Mouse (Mus musculus) lung, postnatal 4 days (tissue): ENCODE measurements at regions not wholly inside any gene's neighbourhood (a gene's known extent, or its start where the extent isn't known, plus 50 kb on each side); places are given as distances from the start of the nearest gene placed in this dataset.
A peak's percentile ranks its signal among the peaks of the same experiment; 100 is the strongest.

ENCODE experiments used
- DNase-seq, 2 experiments: peaks; one replicate each; pipeline ENCODE4 v3.0.0; 2021

DNA sequence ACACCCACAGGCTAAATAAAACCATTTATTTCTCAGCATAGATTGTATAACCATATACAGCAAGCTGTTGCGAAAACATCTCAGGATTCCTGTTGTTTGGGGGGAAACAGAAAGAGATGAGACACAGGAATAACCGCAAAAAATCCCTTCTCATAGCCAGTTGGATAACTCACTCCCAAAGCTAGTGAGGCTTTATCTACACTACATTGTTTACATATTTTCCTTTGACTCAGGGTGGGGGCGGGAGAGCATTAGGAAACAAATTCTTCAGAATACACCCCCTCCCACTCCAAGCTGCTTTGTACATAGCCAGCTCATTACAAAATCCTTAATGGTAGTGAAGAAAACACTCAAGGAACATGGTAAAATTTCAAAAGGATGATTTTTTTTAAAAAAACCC lies 170.1 kb upstream of the Adamts9 start:
- DNase-seq: no peak

DNA sequence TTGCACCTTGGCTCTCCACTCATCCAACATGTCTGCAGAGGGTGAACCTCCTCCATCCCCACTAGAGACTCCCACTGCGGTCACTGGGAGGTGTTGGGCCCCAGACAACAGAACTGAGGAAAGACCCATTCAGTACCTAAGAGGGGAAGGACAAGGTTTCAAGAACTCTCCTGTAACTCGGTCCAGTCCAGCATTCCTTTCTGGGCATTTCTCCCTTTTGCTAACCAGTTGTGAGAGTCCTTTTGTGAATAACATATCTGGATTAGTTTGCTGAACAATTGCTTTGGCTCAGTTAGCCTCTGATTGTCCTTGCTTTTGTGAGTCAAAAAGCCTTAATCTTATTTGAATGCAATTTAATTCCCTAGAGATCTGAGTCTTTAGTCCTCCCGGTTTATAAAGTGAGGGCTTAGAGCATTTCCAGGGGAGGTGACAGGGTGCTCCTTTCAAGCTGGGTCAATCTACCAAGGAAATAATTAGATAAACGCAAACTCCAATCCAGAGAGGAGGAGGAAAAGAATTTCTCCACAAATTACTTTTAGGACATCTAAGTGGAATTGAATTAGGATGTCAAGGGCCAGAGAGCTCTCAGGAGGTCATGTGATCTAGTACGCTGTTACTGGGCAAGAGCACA lies 151.6 kb upstream of the Adamts9 start:
- no peak for DNase-seq

DNA sequence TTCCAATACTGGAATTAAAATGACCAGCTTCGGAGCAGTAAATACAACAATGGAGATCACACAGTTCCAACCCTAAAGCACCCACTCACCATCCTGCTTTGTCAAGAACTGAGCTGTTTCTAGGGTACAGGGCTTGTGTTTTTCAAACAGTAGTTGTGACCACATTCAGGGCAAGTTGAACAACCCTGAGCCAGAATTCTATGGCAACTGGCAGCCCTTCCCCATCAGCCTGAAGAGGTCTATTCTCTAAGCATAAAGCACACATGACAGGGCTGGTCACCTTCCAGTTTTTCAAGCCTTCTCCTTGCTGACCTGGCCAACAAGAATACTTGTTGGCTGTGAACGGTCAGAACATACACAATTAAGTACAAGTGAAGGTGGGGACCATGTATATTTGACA lies 150.5 kb upstream of the Adamts9 start:
- DNase-seq: no peak

DNA sequence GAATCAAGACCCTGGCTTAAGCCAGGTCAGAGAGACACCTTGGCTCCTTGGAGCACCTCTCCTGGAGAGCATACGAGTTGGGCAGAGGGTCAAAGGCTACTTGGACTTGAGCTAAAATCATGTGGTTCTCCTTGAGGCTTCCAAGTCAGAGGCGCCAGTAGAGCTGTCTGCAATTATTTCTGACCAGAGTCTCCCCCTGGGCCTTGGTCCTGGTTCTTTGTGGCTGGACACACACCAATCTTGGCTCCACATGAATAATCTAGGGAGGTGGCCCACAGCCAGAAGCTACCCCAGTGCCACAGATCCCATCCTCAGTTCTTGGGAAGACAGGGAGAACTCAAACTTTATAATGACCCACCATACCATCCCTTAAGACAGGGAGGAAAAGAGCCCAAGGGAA lies 144.0 kb upstream of the Adamts9 start:
- DNase-seq: no peak

DNA sequence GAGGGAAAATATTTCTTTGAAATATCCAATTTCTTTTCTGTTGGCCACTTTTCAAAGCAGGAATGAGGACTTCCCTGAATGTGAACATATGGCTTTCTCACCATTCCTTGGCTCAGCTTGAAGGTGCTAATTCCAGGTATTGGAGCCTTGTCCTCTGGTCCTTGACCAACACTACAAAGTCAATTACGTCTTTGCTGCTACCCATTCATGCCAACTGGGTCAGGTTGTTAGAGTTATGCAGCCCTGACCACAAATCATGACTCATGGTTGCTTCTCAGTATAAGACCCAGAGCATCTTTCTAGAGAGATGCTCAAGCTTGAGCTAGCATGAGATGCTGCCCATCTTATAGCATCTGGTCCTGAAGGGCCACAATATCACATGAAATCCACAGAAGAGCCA lies 141.0 kb upstream of the Adamts9 start:
- DNase-seq: no peak

DNA sequence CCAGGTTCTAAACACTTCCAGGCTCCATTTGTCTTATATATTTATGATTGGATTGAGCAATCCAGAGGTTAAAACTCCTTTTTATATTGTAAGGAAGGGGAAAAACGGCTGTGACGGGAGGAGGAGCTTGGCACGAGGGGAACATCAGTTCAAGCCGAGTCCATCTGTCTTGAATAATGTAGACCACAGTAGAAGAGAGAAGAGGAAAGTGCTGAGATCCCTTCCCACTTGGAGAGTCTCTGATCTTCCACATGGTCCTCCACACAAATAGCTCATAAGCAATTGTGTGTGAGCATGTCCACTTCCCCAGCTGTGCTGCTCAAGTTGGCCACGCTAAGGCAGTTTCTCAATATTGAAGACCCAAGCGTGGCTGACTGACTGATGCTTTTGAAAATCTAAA lies 140.4 kb upstream of the Adamts9 start:
- no peak for DNase-seq

DNA sequence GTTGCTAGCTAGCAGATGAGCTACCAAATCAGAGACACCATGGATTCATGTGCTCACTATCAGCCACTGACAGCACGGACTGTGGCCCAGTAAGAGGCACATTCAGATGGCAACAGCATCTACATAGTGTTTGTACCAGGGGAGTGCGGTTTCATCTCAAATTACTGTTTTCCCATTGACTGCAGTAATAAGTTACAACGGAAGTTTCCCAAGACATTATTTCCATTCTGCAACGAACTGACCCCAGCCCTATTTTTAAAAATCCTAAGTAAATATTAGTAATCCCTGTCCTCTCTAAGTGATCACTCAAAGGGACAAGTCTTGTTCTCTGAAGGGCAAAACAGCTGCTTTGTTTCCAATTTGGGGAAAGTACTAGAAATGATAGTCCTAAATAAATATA lies 138.9 kb upstream of the Adamts9 start:
- no peak for DNase-seq

DNA sequence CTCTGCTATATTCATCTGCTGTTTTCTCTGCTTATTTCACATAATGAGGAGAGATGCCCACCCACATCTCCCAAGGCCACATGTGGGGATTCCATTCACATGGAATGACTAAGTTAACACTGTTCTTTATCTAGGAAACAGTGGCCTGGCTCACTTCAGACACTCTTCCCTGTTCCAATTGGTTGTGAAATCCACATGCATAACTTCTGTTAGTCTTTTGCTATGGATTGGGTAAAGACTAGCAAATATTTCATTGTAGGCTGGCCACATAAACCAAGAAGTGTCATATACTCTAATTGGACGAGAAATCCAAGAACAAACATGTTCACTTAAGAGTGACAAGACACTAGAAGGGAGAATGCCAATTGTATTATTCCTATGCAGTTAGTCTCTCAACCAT lies 133.4 kb upstream of the Adamts9 start:
- DNase-seq: no peak

DNA sequence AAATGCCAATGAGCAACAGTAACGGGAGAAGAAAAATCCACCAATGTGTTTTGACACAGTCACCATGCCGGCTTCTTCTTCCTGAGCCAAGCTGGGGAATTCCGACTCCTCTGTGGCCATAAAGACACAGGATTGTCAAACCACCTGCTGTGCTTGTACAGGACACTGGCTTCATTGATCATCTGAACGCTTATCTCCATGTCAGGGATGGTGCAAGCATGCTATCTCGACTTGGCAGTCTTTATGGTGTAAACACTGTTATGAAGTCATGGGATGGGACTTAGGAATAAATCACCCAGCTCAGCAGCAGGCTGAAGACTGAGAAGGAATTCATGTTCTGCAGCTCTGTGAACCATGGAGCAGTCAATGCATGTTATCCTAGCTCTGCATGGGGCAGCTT lies 132.6 kb upstream of the Adamts9 start:
- no peak for DNase-seq

DNA sequence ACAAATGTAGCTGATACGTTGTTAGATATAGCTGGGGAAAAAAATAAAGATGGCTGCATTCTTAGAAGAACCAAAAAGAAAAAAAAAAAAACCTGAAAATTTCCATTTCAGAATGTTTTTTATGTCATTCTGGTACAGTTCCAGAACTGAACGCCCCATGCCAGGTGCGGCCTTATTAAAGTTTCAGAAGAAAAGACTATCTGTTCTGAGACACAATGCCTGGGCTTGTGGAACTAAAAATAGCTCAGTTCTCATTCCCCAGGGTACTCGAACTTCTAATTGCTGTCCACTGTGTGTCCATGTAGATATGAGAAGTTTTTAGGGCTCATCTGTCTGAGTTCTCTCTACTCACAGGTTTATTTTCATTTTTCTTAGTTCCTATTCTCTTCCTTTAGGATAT lies 131.7 kb upstream of the Adamts9 start:
- DNase-seq: no peak

DNA sequence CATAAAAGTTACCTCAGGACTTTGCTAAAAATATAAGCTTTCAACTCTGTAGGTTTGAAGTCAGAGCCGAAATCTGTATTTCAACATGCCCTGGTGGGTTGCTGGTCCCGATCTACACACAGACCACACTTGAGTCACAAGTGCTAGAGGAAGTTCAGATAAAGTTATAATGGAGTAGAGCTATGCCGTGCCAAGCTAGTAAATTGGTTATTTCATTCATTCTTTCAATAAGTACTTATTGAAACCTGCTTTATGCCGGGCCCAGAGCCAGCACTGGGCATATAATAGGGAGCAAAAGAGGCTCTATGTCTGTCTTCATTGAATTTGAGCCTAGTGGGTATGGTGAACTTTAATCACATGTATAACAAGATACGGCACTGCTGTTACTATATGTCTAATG lies 127.6 kb upstream of the Adamts9 start:
- DNase-seq: no peak

DNA sequence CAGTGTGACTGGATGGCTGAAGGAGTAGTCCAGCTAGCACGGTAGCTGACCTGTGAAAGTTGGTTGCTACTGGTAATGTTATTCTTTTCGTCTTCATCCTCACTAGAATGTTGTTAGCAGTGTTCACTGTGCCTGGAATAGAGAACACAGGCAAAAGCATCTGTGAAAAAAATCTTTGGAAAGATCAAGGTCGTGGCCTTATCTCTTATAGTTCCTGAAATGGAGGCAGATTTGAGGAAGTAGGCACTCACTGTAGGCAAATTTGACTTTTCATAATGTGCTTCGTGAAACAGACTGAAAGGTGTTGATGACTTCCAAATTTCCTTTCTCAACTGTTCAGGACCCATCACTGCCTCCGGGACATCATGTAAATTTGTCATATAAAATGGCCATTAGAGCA lies 124.5 kb upstream of the Adamts9 start:
- no peak for DNase-seq

DNA sequence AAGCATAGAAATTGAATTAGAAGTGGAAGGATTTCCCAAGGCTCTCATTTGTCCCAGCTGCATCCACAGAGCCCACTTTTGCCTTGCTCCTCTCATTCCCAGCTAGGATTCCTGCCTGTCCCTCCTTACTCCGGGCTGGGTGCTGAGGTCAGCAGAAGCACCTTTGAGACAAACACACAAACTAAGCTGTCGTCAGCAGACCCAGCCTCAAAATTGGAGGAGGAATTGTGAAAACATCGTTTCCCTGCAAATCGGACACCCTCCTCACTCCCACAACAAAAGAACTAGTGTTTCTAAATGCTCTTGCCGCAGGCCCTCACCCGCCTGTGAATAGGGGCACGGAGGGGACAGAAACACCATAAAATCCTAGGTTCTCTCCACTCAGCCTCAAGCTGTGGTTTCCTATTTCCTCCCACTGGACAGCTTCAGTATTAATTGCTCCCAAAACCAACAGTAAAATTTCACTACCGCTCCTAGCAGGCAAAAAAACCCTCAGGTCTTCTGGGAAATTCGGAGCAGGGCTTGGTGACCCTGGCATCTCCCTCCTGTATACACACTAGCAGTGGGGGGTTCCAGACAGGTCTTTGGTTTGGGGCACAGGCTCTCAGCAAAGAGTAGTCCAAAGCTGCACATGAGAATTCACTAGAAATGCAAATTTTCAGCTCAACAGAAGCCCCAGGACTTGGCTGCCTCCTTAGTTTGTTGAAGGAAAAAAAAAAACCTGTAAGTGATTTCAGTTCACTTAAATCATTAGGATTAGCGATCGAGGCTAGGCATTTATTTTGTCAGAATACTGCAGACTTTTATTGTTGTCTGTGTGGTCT lies 123.5 kb upstream of the Adamts9 start:
- DNase-seq: no peak

DNA sequence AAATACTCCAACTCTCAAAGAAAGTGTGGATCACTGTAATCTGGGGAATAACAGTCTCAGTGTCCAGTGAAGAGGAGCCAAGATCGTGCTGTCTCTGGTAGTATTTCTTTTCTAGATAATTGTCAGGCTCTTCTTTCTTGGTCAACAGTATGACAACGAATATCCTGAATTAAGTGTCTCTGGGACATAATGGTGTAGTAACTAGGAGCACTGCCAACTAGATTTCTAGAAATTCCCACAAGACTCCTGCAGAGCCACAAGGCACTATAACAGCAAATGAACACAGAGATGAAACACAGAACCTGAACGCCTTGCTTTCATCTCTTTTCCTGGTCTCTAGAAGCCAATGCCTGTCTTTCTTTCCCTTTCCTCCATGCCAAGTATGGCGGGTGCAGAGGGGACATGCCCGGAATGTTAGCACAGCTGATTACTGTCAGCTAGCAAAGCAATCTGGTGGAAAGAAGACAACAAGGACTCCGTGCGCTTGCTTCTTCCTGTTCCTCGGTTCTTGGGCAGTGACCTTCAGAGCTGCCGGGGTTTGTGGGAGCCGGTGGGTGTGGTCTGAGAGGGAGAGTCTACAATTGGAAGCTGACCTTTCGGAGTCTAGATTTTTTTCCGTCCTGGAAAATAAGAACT lies 122.7 kb upstream of the Adamts9 start:
- peak; percentile 50 to 79 for DNase-seq

DNA sequence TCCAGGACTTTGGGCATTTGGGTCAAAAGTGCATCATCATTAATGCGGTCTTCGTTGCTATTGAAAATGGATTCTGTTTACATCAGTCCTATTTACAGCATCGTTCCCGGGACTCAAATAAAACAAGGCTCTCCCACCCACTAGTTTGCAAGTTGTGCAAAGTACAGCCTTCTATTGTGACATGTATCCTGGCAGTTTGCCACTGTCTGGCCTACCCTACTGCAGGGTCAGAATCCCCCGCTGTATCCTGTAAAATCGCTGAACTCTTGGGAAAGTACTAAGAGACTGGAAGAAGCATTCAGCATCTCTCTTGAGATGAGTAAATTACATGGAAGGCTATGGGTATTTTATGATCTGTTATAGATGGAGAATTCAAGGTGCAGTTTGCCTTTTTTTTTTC lies 122.1 kb upstream of the Adamts9 start:
- peak; percentile 52 to 54 for DNase-seq

DNA sequence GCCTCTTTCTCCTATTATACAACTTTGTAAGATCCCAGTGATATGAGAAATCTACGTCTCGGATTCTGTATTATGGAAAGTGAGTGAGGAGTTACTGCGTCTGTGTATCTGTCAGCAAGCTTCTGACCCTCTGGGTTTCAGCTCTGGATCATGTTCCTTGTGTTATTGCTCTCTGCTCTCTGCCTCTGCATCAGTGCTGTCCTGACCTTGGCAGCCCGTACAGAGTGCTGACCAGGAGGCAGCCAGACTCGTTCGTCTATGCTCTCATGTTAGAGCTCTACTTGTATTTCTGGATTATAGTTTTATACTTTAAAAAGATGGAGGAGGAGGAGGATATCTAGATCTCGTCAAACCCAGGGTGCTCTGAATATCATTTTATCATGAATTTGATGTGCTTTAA lies 121.1 kb upstream of the Adamts9 start:
- no peak for DNase-seq

DNA sequence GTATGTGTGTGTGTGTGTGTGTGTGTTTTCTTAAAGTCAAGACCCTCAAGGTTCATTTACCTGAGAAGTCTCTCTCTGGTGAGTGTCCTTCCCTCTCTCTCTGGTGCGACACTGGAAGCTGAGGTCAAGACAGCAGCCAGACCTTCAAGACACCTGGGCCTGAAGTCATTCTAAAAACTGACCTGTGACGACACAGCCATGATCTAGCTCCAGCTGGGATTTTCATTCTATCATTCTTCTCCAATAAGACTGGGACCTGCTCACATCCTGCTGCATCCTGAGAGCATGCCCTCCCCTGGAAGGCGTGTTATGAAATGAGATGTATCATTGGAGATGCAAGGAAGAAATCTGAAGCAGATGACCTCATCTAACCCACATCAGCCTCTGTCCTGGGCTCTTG lies 118.4 kb upstream of the Adamts9 start:
- no peak for DNase-seq

DNA sequence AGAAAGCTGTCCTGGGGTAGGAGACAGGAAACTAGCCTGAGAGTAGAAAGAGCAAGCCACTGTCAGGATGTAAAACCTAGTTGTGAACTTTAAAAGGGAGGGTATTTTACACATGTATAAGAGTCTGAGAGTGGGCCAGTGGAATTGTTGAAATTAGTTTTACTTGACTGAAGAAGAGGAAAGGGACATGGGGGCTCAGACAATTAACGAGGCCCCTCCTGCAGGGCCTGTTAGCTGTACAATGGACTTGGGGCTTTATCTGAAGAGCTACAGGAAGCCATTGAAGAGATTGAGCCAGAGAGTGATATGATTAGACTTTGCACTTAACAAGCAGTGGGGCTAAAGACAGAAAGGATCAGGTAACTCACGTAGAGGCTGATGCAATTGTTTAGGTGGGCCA lies 102.2 kb upstream of the Adamts9 start:
- no peak for DNase-seq

DNA sequence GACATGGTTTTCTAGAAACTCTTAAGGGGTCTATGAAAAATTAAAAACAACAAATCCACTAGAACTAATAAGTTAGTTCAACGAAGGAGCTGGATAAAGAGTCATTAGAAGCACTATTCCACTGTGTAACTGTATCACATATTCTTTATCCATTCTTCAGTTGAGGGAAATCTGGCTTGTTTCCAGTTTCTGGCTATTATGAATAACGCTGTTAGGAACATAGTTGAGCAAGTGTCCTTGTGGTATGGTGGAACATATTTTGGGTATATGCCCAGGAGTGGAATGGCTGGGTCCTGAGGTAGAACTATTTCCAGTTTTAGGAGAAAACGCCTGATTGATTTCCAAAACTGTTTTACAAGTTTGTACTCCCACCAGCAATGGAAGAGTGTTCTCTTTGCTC lies 97.7 kb upstream of the Adamts9 start:
- no peak for DNase-seq

DNA sequence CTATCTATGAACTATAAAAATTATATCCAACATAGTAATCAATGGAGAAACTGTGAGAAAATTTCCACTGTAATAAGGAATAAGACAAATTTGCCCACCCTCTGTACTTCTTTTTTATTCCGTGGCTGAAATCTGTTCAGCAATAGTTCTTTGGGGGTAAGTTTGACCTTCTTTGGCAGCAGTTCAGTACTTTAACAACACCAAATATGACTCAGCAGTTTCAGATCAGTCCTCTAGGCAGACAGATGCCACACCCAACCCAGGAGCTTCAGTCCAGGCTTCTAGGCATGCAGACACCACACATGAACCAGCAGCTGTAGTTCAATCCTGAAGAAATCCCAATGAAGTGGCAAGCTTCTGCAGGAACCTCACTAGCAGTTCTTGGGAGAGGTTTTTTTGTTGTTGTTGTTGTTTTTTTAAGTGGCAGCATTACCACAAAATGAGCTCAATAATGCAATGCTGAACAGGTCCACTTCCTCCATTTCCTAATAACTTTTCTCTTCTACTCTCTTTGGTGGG lies 88.6 kb upstream of the Adamts9 start:
- DNase-seq: no peak

DNA sequence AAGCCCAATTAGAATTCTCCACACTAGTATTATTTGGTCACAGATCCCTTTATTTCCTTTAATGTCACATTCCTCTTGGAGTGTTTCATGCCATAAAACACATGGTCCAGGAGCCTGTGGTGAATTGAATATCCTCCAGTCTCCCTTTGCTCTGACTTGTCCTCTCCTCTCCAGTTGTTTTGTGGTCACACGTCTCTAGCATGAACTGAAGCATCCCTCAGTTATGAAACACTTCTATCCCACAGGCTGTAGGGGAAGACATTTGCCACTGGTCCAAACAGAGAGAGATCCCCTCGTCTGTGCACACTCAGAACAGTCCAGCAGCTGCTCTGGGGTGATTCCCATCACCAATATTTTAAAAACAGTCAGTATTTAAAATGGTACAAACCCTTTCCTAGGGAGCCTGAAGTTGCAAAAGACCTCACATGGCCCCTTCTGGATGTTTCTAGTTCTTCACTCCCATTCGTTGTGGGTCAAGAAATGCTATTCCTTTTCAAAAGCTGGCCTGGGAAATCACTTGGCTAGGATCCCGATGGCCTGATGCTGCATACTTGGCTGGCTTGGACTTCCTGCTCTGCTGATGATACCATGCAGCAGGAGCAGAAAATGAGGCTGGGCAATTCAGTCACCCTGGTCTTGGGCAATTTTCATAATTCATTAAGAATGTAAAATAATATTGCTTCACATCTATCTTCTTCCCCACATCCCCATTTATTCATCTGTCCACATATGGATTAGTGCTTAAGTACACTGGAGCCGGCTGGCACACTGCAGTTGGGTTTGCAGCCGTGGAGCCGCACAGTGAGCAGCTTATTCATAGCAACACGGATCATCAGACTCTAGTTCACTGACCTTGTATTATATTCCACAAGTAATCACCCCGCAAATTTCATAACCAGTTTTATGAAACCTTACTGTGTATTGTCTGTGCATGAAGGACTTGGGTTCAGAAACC lies 83.1 kb upstream of the Adamts9 start:
- peak; percentile 74 to 86 for DNase-seq

DNA sequence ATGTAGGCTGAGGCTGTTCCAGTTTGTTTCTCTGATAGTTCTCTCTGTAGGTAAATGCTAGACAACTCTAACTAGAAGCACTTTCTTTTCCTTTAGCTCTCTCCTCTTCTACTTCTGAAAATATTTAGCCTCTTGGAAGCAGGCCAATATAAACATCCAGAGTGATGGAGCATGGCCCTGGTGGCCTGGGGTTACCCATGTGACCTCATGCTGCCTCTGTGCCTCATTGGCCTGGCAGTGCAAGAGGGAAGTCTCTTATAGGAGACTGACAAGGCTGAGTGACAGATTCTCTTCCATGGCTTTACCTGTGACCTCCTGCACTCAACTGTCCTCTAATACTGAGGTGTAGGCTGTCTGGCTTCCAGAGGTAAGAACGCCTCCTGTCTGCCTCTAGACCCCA lies 71.2 kb upstream of the Adamts9 start:
- DNase-seq: peak; percentile 29 to 70

DNA sequence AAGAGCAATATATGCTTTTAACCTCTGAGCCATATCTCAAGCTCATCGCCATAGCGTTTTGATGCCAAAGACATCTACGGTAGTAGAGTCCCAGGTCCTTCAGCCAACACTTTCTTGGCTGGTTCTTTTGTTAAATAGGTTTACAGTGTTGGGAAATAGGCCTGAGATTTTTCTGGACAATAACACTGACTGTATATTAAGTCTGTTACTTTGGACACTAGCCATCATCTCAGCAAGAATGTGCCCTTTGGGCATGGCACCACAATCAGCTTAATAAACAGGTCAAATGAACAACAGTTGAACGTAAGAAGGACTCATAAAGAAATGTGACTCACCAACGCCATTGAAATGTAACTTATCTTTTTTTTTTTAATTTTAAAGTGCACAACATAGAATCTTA lies 68.6 kb upstream of the Adamts9 start:
- DNase-seq: no peak
